Mouse (Mus musculus) embryonic facial prominence, embryonic 11.5 days (tissue): Measurements from ENCODE around the gene Larp4b. TPM values are rescaled to one million over a fixed set of nuclear protein-coding genes. Genes with fewer than 3 reads are reported as not detected.

Experiments
- ATAC-seq: fragments of 200-750 bp; cut with Nextera tagmentation; replicated peaks from 2 replicates; pipeline ENCODE4 v1.8.0; 2017; ENCODE audit warnings: low read depth; ENCODE audit not compliant: insufficient number of reproducible peaks, low FRiP score, low TSS enrichment
- DNase-seq: peaks from one replicate; pipeline ENCODE4 v3.0.0-alpha.2; 2015; ENCODE audit warnings: low spot score
- H3K27ac ChIP-seq: fragments of 300-500 bp; sonication (generic); replicated peaks from 2 replicates; pipeline ENCODE4 v1.5.1; 2014; ENCODE audit warnings: mild to moderate bottlenecking, low read depth, low read length, control low read depth
- H3K27me3 ChIP-seq: fragments of 300-500 bp; sonication (generic); 2 replicates; pipeline ENCODE4 v1.6.1; 2014; ENCODE audit warnings: mild to moderate bottlenecking, low read length, moderate library complexity, mixed read lengths; ENCODE audit not compliant: control insufficient read depth, insufficient read depth
- H3K36me3 ChIP-seq: fragments of 300-500 bp; sonication (generic); replicated peaks from 2 replicates; pipeline ENCODE4 v1.6.1; 2014; ENCODE audit warnings: low read depth, mild to moderate bottlenecking, low read length, moderate library complexity, mixed read lengths; ENCODE audit not compliant: control insufficient read depth, insufficient read depth
- H3K4me1 ChIP-seq: fragments of 300-500 bp; sonication (generic); 2 replicates; pipeline ENCODE4 v1.6.1; 2014; ENCODE audit warnings: low read length, mixed read lengths; ENCODE audit not compliant: control insufficient read depth, insufficient read depth
- H3K4me2 ChIP-seq: fragments of 300-500 bp; sonication (generic); 2 replicates; pipeline ENCODE4 v1.6.1; 2014; ENCODE audit warnings: low read depth, mild to moderate bottlenecking, control low read depth, low read length, moderate library complexity
- H3K4me3 ChIP-seq: fragments of 300-500 bp; sonication (generic); 2 replicates; pipeline ENCODE4 v1.5.1; 2014; ENCODE audit warnings: low read depth, low read length, control low read depth
- H3K9ac ChIP-seq: fragments of 300-500 bp; sonication (generic); replicated peaks from 2 replicates; pipeline ENCODE4 v1.6.1; 2014; ENCODE audit warnings: mild to moderate bottlenecking, control low read depth, low read length
- H3K9me3 ChIP-seq: fragments of 300-500 bp; sonication (generic); replicated peaks from 2 replicates; pipeline ENCODE4 v1.6.1; 2016; ENCODE audit warnings: mild to moderate bottlenecking, low read length, inconsistent platforms, mixed read lengths; ENCODE audit not compliant: control insufficient read depth
- WGBS: fragments of 180-500 bp; shearing (Covaris S2); extraction: QIAGEN DNeasy Blood & Tissue Kit; methylation state at CpG from one replicate; pipeline ENCODE4 v1.1.7; 2014; 5-methylcytosine and 5-hydroxymethylcytosine counted together
- polyA plus RNA-seq: library from polyadenylated mRNA; unstranded; fragments of >200 nt; fragmentation: Nextera tagmentation; extraction: Ambion mirVana; gene quantifications from 2 replicates; pipeline ENCODE4 v1.2.1, GENCODE M21; 2014

Gene Larp4b
- polyA plus RNA-seq, 1 experiment from 2014 or later = 36.9 TPM

- Histone ChIP-seq H3K9me3 (no peaks in the 10 kb centered on the region), H3K4me2 (no peak overlapping the region), H3K9ac (no peak overlapping the region), H3K4me3 (no peak overlapping the region), H3K27me3 (no peaks in the 10 kb centered on the region), H3K36me3 (no peaks in the 10 kb centered on the region), H3K4me1 (no peaks in the 10 kb centered on the region), H3K27ac (no peak overlapping the region)
- WGBS = 84% methylated on average over 5 of the region's 5 CpGs
- no peak for ATAC-seq
- DNase-seq = no peak
These were observed 12.6 kb downstream of the Larp4b start for GRCm38 (mm10) chr13:9106246-9106645.

GRCm38 (mm10) chr13:9106992-9107858 lies 13.5 kb downstream of the Larp4b start:
- DNase-seq (no peak), ATAC-seq (no peak)
- H3K4me1 ChIP-seq = no peaks in the 10 kb centered on the region
- H3K4me3 ChIP-seq = no peak overlapping the region
- H3K9me3 ChIP-seq = no peaks in the 10 kb centered on the region
- no peak overlapping the region for H3K9ac ChIP-seq
- 82% methylated on average over 2 of the region's 2 CpGs for WGBS
- no peak overlapping the region for H3K27ac ChIP-seq
- no peaks in the 10 kb centered on the region for H3K27me3 ChIP-seq
- no peak overlapping the region for H3K4me2 ChIP-seq
- H3K36me3 ChIP-seq = no peaks in the 10 kb centered on the region

- H3K27me3 ChIP-seq = no peaks in the 10 kb centered on the region
- DNase-seq (no peak), ATAC-seq (no peak)
- no peaks in the 10 kb centered on the region for H3K4me1 ChIP-seq
- H3K36me3 ChIP-seq = no peaks in the 10 kb centered on the region
- no peak overlapping the region for H3K27ac ChIP-seq
- no peak overlapping the region for H3K4me2 ChIP-seq
- no peaks in the 10 kb centered on the region for H3K9me3 ChIP-seq
- no peak overlapping the region for H3K9ac ChIP-seq
- WGBS = 93% methylated on average over 3 of the region's 3 CpGs
- no peak overlapping the region for H3K4me3 ChIP-seq
These were observed 20.1 kb downstream of the Larp4b start for GRCm38 (mm10) chr13:9113735-9114134.

DNA sequence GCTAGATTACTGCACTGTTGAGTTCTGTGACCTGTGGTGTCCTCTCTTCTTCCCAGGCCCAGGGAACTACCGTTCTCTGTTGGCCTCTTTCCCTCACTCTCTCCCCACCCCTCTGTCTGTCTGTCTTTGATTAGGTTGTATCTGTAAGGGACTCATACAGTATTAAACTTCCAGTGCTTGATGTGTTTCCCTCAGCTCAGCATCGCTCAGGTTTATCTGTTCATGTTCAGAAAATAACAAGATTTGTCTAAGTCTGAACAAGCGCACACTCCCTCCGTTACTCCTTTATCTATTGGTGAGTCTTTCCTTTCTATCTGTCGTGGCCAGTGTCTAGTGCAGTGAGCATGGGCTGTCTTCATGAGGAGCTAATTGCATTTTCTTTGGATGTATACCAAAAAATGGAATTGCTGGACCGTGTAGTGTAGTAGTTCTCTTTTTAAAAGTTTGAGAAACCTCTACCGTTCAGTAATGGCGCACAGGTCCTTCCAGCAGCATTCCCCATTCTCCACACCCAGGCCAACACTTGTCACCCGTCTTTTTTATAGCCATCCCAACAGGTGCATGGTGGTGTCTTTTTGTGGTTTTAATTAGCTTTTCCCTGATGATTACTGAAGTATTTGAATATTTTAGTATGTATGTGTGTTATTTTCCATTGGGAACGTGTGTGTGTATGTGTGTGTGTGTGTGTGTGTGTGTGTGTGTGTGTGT lies 27.3 kb downstream of the Larp4b start:
- H3K4me3 ChIP-seq = no peak overlapping the region
- no peaks in the 10 kb centered on the region for H3K4me1 ChIP-seq
- no peak for DNase-seq
- H3K9me3 ChIP-seq = no peaks in the 10 kb centered on the region
- no peak overlapping the region for H3K4me2 ChIP-seq
- H3K27me3 ChIP-seq = no peaks in the 10 kb centered on the region
- no peak for ATAC-seq
- no peak overlapping the region for H3K9ac ChIP-seq
- WGBS = 88% methylated on average over 10 of the region's 10 CpGs
- no peak overlapping the region for H3K27ac ChIP-seq
- no peaks in the 10 kb centered on the region for H3K36me3 ChIP-seq

GRCm38 (mm10) chr13:9122045-9122444 lies 28.4 kb downstream of the Larp4b start:
- 83% methylated on average over 4 of the region's 4 CpGs for WGBS
- Histone ChIP-seq H3K4me1 (no peaks in the 10 kb centered on the region), H3K27me3 (no peaks in the 10 kb centered on the region), H3K9ac (no peak overlapping the region), H3K4me2 (no peak overlapping the region), H3K9me3 (no peaks in the 10 kb centered on the region), H3K36me3 (no peaks in the 10 kb centered on the region), H3K27ac (no peak overlapping the region), H3K4me3 (no peak overlapping the region)
- DNase-seq (no peak), ATAC-seq (no peak)

GRCm38 (mm10) chr13:9125193-9125592 lies 31.5 kb downstream of the Larp4b start:
- no peak overlapping the region for H3K27ac ChIP-seq
- no peaks in the 10 kb centered on the region for H3K4me1 ChIP-seq
- H3K36me3 ChIP-seq = no peaks in the 10 kb centered on the region
- H3K4me3 ChIP-seq = no peak overlapping the region
- no peak for DNase-seq
- H3K9ac ChIP-seq = no peak overlapping the region
- no peaks in the 10 kb centered on the region for H3K9me3 ChIP-seq
- 93% methylated on average over 7 of the region's 7 CpGs for WGBS
- no peak for ATAC-seq
- no peaks in the 10 kb centered on the region for H3K27me3 ChIP-seq
- no peak overlapping the region for H3K4me2 ChIP-seq

- H3K4me2 ChIP-seq = no peak overlapping the region
- H3K4me3 ChIP-seq = no peak overlapping the region
- no peak overlapping the region for H3K9ac ChIP-seq
- no peak for ATAC-seq
- no peak overlapping the region for H3K27ac ChIP-seq
- no peaks in the 10 kb centered on the region for H3K36me3 ChIP-seq
- H3K9me3 ChIP-seq = no peaks in the 10 kb centered on the region
- WGBS = 96% methylated on average over 4 of the region's 4 CpGs
- no peaks in the 10 kb centered on the region for H3K27me3 ChIP-seq
- H3K4me1 ChIP-seq = no peaks in the 10 kb centered on the region
- DNase-seq = no peak
These were observed 34.0 kb downstream of the Larp4b start for GRCm38 (mm10) chr13:9127715-9128114.

- Histone ChIP-seq H3K27ac (no peak overlapping the region), H3K9me3 (no peaks in the 10 kb centered on the region), H3K36me3 (no peaks in the 10 kb centered on the region), H3K27me3 (no peaks in the 10 kb centered on the region), H3K4me2 (no peak overlapping the region), H3K4me3 (no peak overlapping the region), H3K9ac (no peak overlapping the region), H3K4me1 (no peaks in the 10 kb centered on the region)
- WGBS = 95% methylated on average over 6 of the region's 6 CpGs
- no peak for ATAC-seq
- no peak for DNase-seq
These were observed 35.1 kb downstream of the Larp4b start for GRCm38 (mm10) chr13:9128707-9129314.
